Mouse (Mus musculus): ENCODE measurements around the gene Elovl3.
"Not testable (repeated sequence)": the region's sequence is repeated elsewhere in the genome, so short reads cannot be mapped to it uniquely, and the experiment has no call there.

The Elovl3 gene

GRCm38 (mm10) chr19:46135789-46136638 lies 4.3 kb downstream of the Elovl3 start:
- peak; percentile 44 for DNase-seq

DNA sequence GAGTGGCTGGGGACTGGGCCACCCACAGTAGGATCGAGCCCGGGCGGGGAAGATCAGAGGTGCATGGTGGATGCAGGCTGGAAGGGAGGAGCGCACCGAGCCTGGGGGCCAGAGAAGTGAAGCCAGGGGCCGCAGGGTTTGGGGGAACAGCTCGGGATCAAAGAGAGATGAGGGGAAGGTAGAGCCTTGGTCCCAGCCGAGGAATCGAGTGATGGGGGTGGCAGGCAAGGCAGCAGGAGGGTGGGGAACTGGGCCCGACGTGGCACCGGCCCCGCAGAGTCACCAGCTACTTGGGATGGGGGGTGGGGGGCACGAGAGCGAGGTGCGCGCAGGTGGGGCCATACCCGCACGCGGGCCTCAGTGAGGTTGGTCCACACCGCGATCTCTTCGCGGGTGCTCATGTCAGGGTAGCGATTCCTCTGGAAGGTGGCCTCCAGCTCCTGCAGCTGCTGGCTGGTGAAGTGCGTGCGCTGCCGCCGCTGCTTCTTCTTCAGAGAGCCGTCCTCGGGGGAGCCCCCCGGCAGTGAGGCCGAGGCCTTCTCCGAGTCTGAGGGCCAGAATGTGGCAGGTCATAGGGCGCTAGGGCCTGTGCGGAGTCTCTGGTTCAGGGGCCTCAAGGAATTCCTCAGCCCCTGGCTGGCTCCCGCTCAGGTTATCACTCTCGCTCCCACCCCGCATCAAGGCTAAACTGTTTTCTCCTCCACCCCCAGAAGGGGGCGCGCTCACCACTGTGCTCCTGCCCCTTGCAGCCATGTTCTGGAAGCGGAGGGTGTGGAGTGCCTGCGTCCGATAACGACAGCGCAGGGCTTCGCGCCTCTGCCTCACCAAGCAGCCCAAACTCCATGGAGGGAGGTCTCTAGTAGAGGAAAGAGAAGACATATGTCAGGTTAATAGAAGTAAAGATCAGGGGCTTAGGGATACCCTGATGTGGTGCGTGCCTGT lies 5.2 kb downstream of the Elovl3 start:
- peak; percentile 41 for DNase-seq

GRCm38 (mm10) chr19:46140324-46140723 lies 8.6 kb downstream of the Elovl3 start:
- no peak for DNase-seq

GRCm38 (mm10) chr19:46141091-46141490 lies 9.4 kb downstream of the Elovl3 start:
- DNase-seq = no peak

GRCm38 (mm10) chr19:46147511-46148371 lies 16.0 kb downstream of the Elovl3 start, which contains the start of gene Pitx3:
Pitx3 (minus strand) TSS chr19:46148326.
- peak; percentile 24 for DNase-seq

DNA sequence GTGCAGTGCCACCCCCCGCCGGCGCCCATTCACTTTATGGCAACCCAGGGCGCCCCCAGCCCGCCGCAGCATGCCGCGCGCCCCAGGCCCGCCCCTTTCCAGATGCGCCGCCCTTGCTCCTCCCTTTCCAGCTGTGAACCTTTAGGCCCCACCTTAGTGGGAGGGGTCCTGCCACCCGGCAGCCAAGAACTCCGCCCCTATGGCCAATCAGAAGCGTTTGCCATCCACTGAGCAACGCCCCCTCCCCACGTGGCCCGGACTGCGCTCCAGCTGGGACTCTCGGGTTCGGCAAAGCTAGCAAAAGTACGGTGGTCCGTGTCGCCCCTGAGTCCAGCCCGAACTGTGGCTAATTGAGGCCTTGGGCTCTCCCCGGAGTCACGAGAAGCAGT lies 16.7 kb downstream of the Elovl3 start:
- no peak for DNase-seq

- DNase-seq = no peak
These were observed 17.4 kb downstream of the Elovl3 start for GRCm38 (mm10) chr19:46149091-46149490.

GRCm38 (mm10) chr19:46152127-46152803 lies 20.6 kb downstream of the Elovl3 start, which contains the start of gene Gbf1:
Gbf1 (plus strand) TSS chr19:46152509.
- DNase-seq = peak; percentile 92

DNA sequence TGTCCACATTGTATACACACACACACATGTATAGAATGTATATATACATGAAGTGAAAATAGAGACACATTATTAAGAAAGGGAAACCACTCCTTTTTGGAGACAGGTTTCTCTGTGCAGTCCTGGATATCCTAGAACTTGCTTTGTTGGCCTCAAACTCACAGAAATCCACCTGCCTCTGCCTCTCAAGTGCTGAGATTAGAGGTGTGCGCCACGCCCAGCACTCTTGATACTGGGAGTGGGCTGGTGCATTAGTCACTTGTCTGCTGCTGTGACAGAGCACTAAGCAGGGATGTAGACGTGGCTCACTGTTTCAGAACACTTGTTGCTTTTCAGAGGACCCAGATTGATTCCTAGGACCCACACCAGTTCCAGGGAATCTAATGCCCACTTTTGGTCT lies 34.3 kb downstream of the Elovl3 start:
- no peak for DNase-seq

DNA sequence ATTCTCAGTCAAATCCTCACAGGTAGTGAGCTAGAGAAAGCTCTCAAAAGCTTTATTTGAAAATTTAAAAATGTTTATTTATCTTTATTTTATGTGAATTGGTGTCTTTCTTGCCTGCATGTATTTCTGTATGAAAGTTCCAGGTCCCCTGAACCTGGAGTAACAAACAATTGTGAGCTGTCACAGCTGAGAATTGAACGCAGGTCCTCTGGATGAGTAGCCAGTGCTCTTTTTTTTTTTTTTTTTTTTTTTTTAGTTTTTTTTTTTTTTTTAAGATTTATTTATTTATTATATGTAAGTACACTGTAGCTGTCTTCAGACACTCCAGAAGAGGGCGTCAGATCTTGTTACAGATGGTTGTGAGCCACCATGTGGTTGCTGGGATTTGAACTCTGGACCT lies 35.5 kb downstream of the Elovl3 start:
- DNase-seq = not testable (repeated sequence)

DNA sequence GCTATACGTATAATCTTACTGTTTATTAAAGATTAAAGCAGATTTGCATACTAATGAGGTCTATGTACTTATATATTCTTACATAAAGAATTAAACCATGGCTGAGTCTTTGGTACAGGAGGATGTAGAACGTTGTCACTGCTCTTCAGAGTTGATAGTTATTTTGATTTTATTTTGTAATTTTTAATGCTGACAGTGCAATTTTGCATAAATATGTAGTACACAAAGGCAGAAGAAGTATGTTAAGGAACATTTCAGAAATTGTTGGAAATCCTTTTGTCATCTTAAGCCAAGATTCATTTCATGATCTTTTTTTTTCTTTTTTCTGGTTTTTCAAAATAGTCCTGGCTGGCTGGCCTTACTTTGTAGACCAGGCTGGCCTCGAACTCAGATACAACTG lies 37.7 kb downstream of the Elovl3 start:
- DNase-seq = no peak

DNA sequence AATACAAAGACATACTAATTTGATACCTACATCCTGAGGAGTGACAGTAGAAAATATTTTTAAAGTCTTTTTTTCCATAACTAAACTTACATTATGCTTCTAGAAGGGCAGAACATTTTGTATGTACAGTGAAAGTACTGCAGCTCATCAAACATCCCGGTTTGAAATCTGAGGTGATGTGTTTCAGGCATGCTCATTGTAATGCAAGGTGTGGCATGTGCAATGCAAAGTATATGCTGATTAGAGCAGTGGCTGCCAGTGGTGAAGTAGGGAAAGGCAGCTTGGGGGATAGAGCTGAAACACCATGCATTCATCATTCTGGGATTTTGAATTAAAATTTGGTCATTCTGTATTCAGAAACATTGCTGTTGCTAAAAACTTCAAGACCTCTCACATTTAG lies 38.2 kb downstream of the Elovl3 start:
- DNase-seq = no peak

DNA sequence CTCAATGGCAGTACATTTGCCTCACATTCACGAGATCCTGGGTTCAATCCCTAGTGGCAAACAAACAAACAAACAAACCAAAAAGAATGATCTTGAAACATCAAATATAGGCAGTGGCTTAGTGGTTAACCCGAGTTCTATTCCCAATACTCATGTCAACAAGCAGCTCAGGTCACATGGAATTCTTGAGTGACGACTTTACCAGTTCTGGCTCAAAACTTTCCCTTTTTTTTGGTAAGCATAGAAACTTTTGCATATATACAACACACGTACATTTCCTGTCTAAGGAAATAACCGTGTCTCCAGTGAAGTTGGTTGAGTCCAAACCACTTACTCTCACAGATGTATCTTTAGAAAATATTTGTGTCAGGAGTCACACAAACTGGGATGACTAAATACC lies 40.8 kb downstream of the Elovl3 start:
- DNase-seq = no peak

- DNase-seq = no peak
These were observed 43.5 kb downstream of the Elovl3 start for GRCm38 (mm10) chr19:46175173-46175572.

DNA sequence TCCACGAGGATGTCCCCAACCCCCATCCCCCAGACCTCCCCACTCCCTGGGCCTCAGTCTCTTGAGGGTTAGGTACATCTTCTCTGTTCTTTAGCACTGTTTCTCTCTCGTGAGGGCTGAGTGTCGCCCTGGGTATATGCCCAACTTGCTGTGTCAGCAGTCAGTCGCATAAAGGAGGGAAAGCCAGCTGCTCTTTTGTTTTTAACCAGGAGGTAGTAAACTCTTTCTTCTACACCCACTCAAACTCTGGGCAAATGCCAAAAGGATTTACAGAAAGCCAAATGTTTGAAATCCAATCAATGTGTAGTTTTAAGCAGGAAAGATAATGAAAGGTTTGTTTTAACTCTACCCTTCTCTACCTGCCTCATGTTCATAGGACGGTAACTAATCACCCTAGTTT lies 45.3 kb downstream of the Elovl3 start:
- DNase-seq = no peak

DNA sequence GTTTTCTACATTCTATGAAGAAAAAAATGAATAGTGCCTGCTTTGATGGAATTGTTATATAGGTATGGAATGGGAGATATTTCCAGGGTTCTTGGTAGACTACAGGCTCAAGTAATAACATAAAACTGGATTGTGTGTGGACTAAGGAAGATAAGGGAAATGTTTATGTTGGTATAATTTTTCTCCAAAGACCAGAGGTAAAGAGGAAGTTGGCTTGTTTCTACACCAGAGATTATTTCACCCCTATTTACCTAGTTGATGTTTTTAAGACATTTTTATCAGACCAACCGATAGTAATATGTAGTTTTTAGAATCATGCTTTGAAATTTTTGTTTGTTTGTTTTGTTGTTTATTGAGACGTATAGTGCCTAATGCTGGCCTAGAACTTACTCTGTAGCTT lies 48.6 kb downstream of the Elovl3 start:
- no peak for DNase-seq

DNA sequence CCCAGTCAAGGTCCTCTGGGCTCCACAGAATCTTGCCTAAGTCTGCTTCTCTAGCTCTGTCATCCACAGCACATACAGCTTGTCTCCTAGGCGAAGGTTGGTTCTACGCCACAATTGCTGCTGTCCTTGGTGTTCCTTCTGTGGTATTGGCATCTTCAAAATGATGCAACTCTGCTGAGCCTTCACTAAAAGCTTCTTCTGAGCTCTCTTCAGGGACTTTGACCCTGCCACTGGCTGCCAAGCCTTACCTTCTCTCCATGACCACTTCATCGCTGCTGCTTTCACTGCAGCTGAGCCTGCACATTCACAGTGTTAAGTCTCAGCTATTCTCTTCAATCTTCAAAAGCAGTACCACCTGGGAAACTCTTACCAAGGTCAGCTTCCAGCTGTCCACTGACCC lies 50.5 kb downstream of the Elovl3 start:
- DNase-seq = no peak
